ENCODE assay signal across 19 mouse cellular contexts in genomic region chr19:44286109-44286508, GRCm38 (mm10). TPM values are rescaled to one million over a fixed set of nuclear protein-coding genes. Genes with fewer than 3 reads are reported as not detected.
A peak's percentile ranks its signal among the peaks of the same experiment; 100 is the strongest.
DNase-seq lines count a peak whose midpoint lies in the region; ATAC-seq and TF ChIP-seq lines count a peak whose summit lies in the region.
"Had no signal": no experiment of that assay in that cellular context is flagged by ENCODE, and none has a peak within 500 bp of the region (broad histone marks: within the 10 kb centered on the region; RNA-seq: fewer than 3 reads in every experiment).

No protein-coding gene starts in this region.

- H3K27ac ChIP-seq in hindbrain, embryonic 10.5 days: peak overlapping the region; percentile 53
- no peak overlapping the region for H3K27ac ChIP-seq in hindbrain, postnatal 0 days
- peak overlapping the region; percentile 23 for H3K27ac ChIP-seq in liver, embryonic 16.5 days (ENCODE audit: low read length)
- H3K27ac ChIP-seq: gastrocnemius, adult 2 months; intestine, embryonic 15.5 days; neural tube, embryonic 12.5 days had no signal

- no peak overlapping the region for H3K9ac ChIP-seq in hindbrain, postnatal 0 days (replicated peaks; ENCODE audit: low read length)
- H3K9ac ChIP-seq in liver, embryonic 16.5 days (ENCODE audit: low read depth, low read length): peak overlapping the region; percentile 25; the same call in 1 of the 2 replicates
- H3K9ac ChIP-seq: heart, embryonic 12.5 days; intestine, embryonic 15.5 days; neural tube, embryonic 12.5 days had no signal

- ATAC-seq in hindbrain, postnatal 0 days: no peak
- ATAC-seq in liver, embryonic 16.5 days (ENCODE audit: low read depth): no peak
- no peak for ATAC-seq in CD4-positive, CD25-positive, alpha-beta regulatory T cell, adult 4 months
- ATAC-seq: activated CD4-positive, CD25-positive, alpha-beta regulatory T cell, adult 4 months; forebrain, embryonic 16.5 days; intestine, embryonic 15.5 days had no signal

- H3K4me3 ChIP-seq in hindbrain, embryonic 10.5 days: no peak overlapping the region
- no peak overlapping the region for H3K4me3 ChIP-seq in hindbrain, postnatal 0 days (ENCODE audit: low read length)
- no peak overlapping the region for H3K4me3 ChIP-seq in liver, embryonic 16.5 days (ENCODE audit: low read depth, low read length)
- H3K4me3 ChIP-seq: erythroblast, embryonic 14.5 days; gastrocnemius, adult 2 months; heart, embryonic 12.5 days; intestine, embryonic 15.5 days; neural tube, embryonic 12.5 days had no signal

- H3K4me1 ChIP-seq in hindbrain, embryonic 10.5 days (replicated peaks): peaks cover 63% of the 10 kb centered on the region
- peaks cover 21% of the 10 kb centered on the region for H3K4me1 ChIP-seq in hindbrain, postnatal 0 days (ENCODE audit: insufficient read depth, low read length)
- H3K4me1 ChIP-seq in liver, embryonic 16.5 days (ENCODE audit: control insufficient read depth, low read depth, low read length): peaks cover 62% of the 10 kb centered on the region

- H3K36me3 ChIP-seq in hindbrain, embryonic 10.5 days: no peaks in the 10 kb centered on the region
- no peaks in the 10 kb centered on the region for H3K36me3 ChIP-seq in hindbrain, postnatal 0 days (ENCODE audit: insufficient read depth, low read length)
- H3K36me3 ChIP-seq in liver, embryonic 16.5 days (ENCODE audit: control insufficient read depth, insufficient read depth): no peaks in the 10 kb centered on the region
- H3K36me3 ChIP-seq: heart, embryonic 12.5 days; intestine, embryonic 15.5 days; neural tube, embryonic 12.5 days had no signal

- no peaks in the 10 kb centered on the region for H3K9me3 ChIP-seq in hindbrain, embryonic 10.5 days
- H3K9me3 ChIP-seq in hindbrain, postnatal 0 days (ENCODE audit: low read length): no peaks in the 10 kb centered on the region
- no peaks in the 10 kb centered on the region for H3K9me3 ChIP-seq in liver, embryonic 16.5 days (replicated peaks; ENCODE audit: control insufficient read depth, low read length)
- H3K9me3 ChIP-seq: heart, embryonic 12.5 days; intestine, embryonic 15.5 days; neural tube, embryonic 12.5 days had no signal

- WGBS in hindbrain, embryonic 10.5 days: 65% methylated on average over 2 of the region's 2 CpGs
- 60% methylated on average over 2 of the region's 2 CpGs for WGBS in hindbrain, postnatal 0 days
- 17% methylated on average over 2 of the region's 2 CpGs for WGBS in liver, embryonic 16.5 days (ENCODE audit: insufficient replicate concordance)

- no peaks in the 10 kb centered on the region for H3K27me3 ChIP-seq in hindbrain, embryonic 10.5 days (ENCODE audit: insufficient read depth, poor library complexity, severe bottlenecking)
- no peaks in the 10 kb centered on the region for H3K27me3 ChIP-seq in hindbrain, postnatal 0 days (ENCODE audit: insufficient read depth, low read length)
- no peaks in the 10 kb centered on the region for H3K27me3 ChIP-seq in liver, embryonic 16.5 days (ENCODE audit: control insufficient read depth, insufficient read depth, low read depth, low read length)
- H3K27me3 ChIP-seq: heart, embryonic 12.5 days; intestine, embryonic 15.5 days; neural tube, embryonic 12.5 days had no signal

- H3K4me2 ChIP-seq in hindbrain, postnatal 0 days (ENCODE audit: low read depth, low read length): no peak overlapping the region
- H3K4me2 ChIP-seq in liver, embryonic 16.5 days (ENCODE audit: low read depth, low read length): no peak overlapping the region
- H3K4me2 ChIP-seq: heart, embryonic 12.5 days; intestine, embryonic 15.5 days; neural tube, embryonic 12.5 days had no signal

- DNase-seq in hindbrain, embryonic 10.5 days (ENCODE audit: low spot score): no peak
- DNase-seq in hindbrain, postnatal 0 days (ENCODE audit: low spot score): no peak
- DNase-seq in NIH3T3 (ENCODE audit: low read depth): peak; percentile 37
- DNase-seq in lung, postnatal 25 days (ENCODE audit: low spot score): peak; percentile 81
- DNase-seq in urinary bladder, postnatal 36 days (ENCODE audit: low spot score in 2 of 2): no peak
- no peak for DNase-seq in adrenal gland, postnatal 25 days
- DNase-seq: cerebellum, adult 9-11 months; gastrocnemius, adult 2 months; layer of hippocampus, postnatal 36 days; left cerebral cortex, postnatal 4 days; right cerebral cortex, postnatal 14 days had no signal

- TF ChIP-seq CTCF in hindbrain, postnatal 0 days (IDR thresholded peaks at IDR 0.05; ENCODE audit: low read depth): no peak

RNA-seq across cellular contexts. Expression of gene Scd2, which starts 7.4 kb away (rescaled TPM):
- 333 and 352 TPM in 2 replicates for polyA plus RNA-seq in hindbrain, embryonic 10.5 days (2016; fragmentation: Nextera tagmentation; extraction: Ambion mirVana)
- total RNA-seq in hindbrain, postnatal 0 days (2014; rRNA removed): 1,071 and 1,235 TPM in 2 replicates
- polyA plus RNA-seq in hindbrain, postnatal 0 days (2015; fragmentation: Nextera tagmentation; extraction: Ambion mirVana): 274 and 291 TPM in 2 replicates
- 131 and 147 TPM in 2 replicates for polyA plus RNA-seq in liver, embryonic 16.5 days (2015; fragmentation: Nextera tagmentation; extraction: Ambion mirVana)
- 749 and 764 TPM in 2 replicates for total RNA-seq in adrenal gland, postnatal 25 days (2021)
- polyA plus RNA-seq in CD4-positive, CD25-positive, alpha-beta regulatory T cell, adult 4 months (2017; shearing (Covaris generic)): 10 to 100 TPM; 40.3 to 46.7 TPM

RNA-seq across cellular contexts. Expression of gene Scd4, which starts 46.8 kb away (rescaled TPM):
- 0.09 TPM in 1 of 2 replicates, not detected in the other for polyA plus RNA-seq in hindbrain, embryonic 10.5 days (2016; fragmentation: Nextera tagmentation; extraction: Ambion mirVana)
- total RNA-seq in hindbrain, postnatal 0 days (2014; rRNA removed): 0.84 and 1.5 TPM in 2 replicates
- 0.09 and 0.16 TPM in 2 replicates for polyA plus RNA-seq in hindbrain, postnatal 0 days (2015; fragmentation: Nextera tagmentation; extraction: Ambion mirVana)
- polyA plus RNA-seq in liver, embryonic 16.5 days (2015; fragmentation: Nextera tagmentation; extraction: Ambion mirVana): 0.04 and 0.07 TPM in 2 replicates
- 5.5 and 6.4 TPM in 2 replicates for total RNA-seq in adrenal gland, postnatal 25 days (2021)
- under 1 TPM; 0.42 to 0.59 TPM for polyA plus RNA-seq in CD4-positive, CD25-positive, alpha-beta regulatory T cell, adult 4 months (2017; shearing (Covaris generic))
- polyA plus RNA-seq: erythroblast, embryonic 14.5 days had no signal

Comparison
In these comparisons a context has a peak if more than half of its experiments do, and no peak if none do; other contexts are left out.
1. DNase-seq: peak in NIH3T3 (single experiment) and lung, postnatal 25 days (single experiment); none in hindbrain, embryonic 10.5 days (single experiment), hindbrain, postnatal 0 days (single experiment), urinary bladder, postnatal 36 days (0 of 2) and adrenal gland, postnatal 25 days (single experiment).